Mouse (Mus musculus): ENCODE measurements around the gene Ank3.

The Ank3 gene

DNA sequence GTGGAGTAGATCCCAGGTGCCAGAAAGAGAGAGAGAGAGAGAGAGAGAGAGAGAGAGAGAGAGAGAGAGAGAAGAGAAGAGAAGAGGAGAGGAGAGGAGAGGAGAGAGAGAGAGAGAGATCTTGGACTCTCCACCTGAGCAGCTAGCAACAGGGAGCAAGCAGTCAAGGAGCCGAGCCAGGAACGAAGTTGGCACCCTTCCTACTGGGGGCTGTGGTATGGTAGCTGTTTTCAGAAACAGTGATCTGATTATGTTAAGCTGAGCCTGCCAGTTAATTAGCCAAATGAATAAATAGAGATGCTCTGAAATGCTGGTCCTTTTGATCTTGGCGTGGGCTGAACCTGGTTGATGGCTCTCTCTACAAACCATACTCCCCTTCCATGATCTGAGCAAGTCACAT, 666.6 kb downstream of the Ank3 start:
- DNase-seq (ENCODE audit: low spot score) = no peak

- no peak for DNase-seq (ENCODE audit: low spot score)
These were observed 668.1 kb downstream of the Ank3 start for GRCm38 (mm10) chr10:70066497-70067168.

- DNase-seq (ENCODE audit: low spot score) = no peak
These were observed 668.9 kb downstream of the Ank3 start for GRCm38 (mm10) chr10:70067169-70068115.

DNA sequence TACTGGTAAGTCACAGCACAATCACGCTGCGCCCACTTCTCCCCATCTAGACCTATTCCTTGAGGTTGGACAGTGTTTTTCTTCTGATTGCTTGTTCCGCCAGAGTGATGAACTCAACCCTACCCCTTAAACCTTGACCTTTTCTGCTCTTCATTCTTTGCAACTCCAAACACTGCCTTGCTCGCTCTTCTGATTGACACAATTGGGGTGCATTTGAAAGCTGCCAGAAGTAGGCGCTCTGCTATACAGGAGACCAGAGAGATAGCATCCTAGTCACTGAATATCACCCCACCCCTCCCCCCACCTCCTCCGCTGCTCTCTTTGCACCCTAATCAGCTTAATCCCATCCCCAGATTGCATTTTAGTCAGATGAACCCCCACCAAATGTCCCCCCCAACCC, 670.7 kb downstream of the Ank3 start:
- DNase-seq (ENCODE audit: low spot score) = no peak

DNA sequence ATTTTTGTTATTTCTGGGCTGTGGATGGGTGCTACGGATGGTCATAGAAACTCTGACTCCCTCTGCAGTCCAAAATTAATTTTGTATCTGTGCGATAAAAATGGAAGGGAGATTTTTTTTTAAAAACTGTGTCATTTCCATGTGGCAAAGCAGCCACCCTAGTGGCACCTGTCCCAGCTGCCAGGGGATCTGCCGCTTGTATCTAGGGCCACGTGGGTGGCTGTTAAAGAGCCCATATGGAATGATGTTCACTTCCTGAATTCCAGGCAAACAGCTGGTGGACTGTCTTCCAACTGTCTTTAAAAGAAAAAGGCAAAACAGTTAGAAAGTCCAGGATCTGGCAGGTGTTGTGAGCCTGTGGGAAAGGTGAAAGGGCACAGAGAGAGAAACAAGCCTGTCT, 672.8 kb downstream of the Ank3 start:
- DNase-seq (ENCODE audit: low spot score) = no peak

Data from embryo, embryonic 10.5 days (tissue).